15 mouse cellular contexts compared by ENCODE assay signal in the genomic region with DNA sequence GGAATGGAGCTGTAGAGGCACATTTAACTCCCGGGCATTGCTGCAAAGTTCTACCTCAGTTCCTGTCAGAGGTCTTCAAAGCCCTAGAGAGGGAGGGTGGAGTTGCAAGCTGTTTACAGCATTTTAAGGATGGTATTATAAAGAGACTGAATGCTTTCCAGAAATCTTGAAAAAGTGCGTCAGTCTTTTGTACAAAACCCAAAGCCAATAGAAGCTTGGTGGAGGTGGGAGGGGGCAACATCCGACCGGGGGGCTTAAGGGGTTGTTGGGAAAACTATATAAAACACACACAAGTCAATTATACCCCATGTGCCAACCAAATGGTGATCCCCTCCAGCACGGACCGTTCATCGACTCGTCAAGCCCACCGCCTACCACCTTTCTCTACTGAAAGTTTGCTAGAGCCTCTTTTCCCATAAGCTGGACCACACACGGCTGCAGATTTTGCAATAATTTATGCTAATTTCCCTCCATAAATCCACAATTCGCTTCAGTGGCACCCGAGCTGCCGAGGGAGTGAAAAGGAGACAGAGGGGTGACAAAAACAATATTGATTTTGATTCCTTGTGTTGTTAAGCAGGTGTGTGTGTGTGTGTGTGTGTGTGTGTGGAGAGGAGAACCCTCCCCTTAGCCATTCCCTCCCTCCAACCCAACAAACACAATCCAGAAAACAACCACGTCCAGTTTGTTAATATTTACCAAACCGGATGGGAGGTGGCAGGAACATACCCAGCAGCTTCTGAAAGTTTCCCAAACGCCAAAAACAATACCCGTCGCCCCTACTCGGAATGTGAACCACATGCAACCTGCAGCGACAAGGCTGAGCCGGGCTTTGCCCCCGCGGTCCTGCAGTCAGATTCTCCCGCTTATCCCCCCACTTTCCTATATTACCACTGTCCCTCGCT. TPM values are rescaled to one million over a fixed set of nuclear protein-coding genes. Genes with fewer than 3 reads are reported as not detected.
DNase-seq lines count a peak whose midpoint lies in the region; ATAC-seq lines count a peak whose summit lies in the region.
"Had no signal": no experiment of that assay in that cellular context is flagged by ENCODE, and none has a peak within 500 bp of the region (broad histone marks: within the 10 kb centered on the region; RNA-seq: fewer than 3 reads in every experiment).

No protein-coding gene starts in this region.

- 0 out of 2 replicates have a peak overlapping the region, but pooled peaks have one; percentile 4 for H3K4me3 ChIP-seq in forebrain, embryonic 14.5 days (ENCODE audit: low read depth, low read length)
- peak overlapping the region; percentile 56 for H3K4me3 ChIP-seq in midbrain, embryonic 11.5 days (ENCODE audit: low read depth, low read length)
- H3K4me3 ChIP-seq: lung, embryonic 15.5 days; stomach, embryonic 15.5 days had no signal

- H3K36me3 ChIP-seq in forebrain, embryonic 14.5 days (ENCODE audit: control insufficient read depth, insufficient read depth, low read length), result no peaks in the 10 kb centered on the region
- no peaks in the 10 kb centered on the region for H3K36me3 ChIP-seq in midbrain, embryonic 11.5 days (ENCODE audit: control insufficient read depth, insufficient read depth, low read length)
- H3K36me3 ChIP-seq: lung, embryonic 15.5 days; stomach, embryonic 15.5 days had no signal

- no peak for ATAC-seq in forebrain, embryonic 14.5 days
- ATAC-seq in midbrain, embryonic 11.5 days (ENCODE audit: low FRiP score), result no peak
- ATAC-seq in granulocyte monocyte progenitor cell, adult 5-6 weeks (replicated peaks; ENCODE audit: poor library complexity, severe bottlenecking), result no peak

- H3K27me3 ChIP-seq in forebrain, embryonic 14.5 days (replicated peaks; ENCODE audit: control insufficient read depth, insufficient read depth, low read length), result peaks cover 94% of the 10 kb centered on the region
- H3K27me3 ChIP-seq in midbrain, embryonic 11.5 days (ENCODE audit: control insufficient read depth, insufficient read depth, low read length), result peaks cover 34% of the 10 kb centered on the region

- no peak overlapping the region for H3K27ac ChIP-seq in forebrain, embryonic 14.5 days (ENCODE audit: low read depth, low read length)
- H3K27ac ChIP-seq in midbrain, embryonic 11.5 days (ENCODE audit: low read depth, low read length), result peak overlapping the region; percentile 73
- H3K27ac ChIP-seq: lung, embryonic 15.5 days; stomach, embryonic 15.5 days had no signal

- no peaks in the 10 kb centered on the region for H3K9me3 ChIP-seq in forebrain, embryonic 14.5 days (replicated peaks; ENCODE audit: control insufficient read depth, low read length)
- no peaks in the 10 kb centered on the region for H3K9me3 ChIP-seq in midbrain, embryonic 11.5 days (ENCODE audit: control insufficient read depth, low read length)
- H3K9me3 ChIP-seq: lung, embryonic 15.5 days; stomach, embryonic 15.5 days had no signal

- under 1% methylated on average over 25 of the region's 25 CpGs for WGBS in forebrain, embryonic 14.5 days
- under 1% methylated on average over 25 of the region's 25 CpGs for WGBS in midbrain, embryonic 11.5 days

- peak; percentile 23 for DNase-seq in thymus, postnatal 4 days
- no peak for DNase-seq in thymus, adult 18-20 months
- DNase-seq in forebrain, embryonic 14.5 days (ENCODE audit: low spot score), result no peak
- peak; percentile 91 for DNase-seq in midbrain, embryonic 11.5 days (ENCODE audit: low spot score, missing footprints)
- no peak for DNase-seq in adrenal gland, adult 8-10 months
- DNase-seq in cerebellum, adult 9-11 months, result no peak
- DNase-seq: heart, adult 18-20 months; right cerebral cortex, postnatal 14 days had no signal

- H3K9ac ChIP-seq in forebrain, embryonic 14.5 days (ENCODE audit: low read length), result no peak overlapping the region
- H3K9ac ChIP-seq in midbrain, embryonic 11.5 days (ENCODE audit: low read length), result peak overlapping the region; percentile 69
- H3K9ac ChIP-seq: lung, embryonic 15.5 days; stomach, embryonic 15.5 days had no signal

- H3K4me1 ChIP-seq in forebrain, embryonic 14.5 days (ENCODE audit: control insufficient read depth, insufficient read depth, low read length), result no peaks in the 10 kb centered on the region
- H3K4me1 ChIP-seq in midbrain, embryonic 11.5 days (ENCODE audit: control insufficient read depth, insufficient read depth, low read length), result peaks cover 77% of the 10 kb centered on the region

- H3K4me2 ChIP-seq in forebrain, embryonic 14.5 days (ENCODE audit: low read length), result no peak overlapping the region
- H3K4me2 ChIP-seq in midbrain, embryonic 11.5 days, result peak overlapping the region; percentile 88
- H3K4me2 ChIP-seq: lung, embryonic 15.5 days; stomach, embryonic 15.5 days had no signal

RNA-seq across cellular contexts. Expression of gene Foxb1, which starts 3.2 kb away (rescaled TPM):
- polyA plus RNA-seq in forebrain, embryonic 14.5 days (2014; fragmentation: Nextera tagmentation; extraction: Ambion mirVana), result 2.2 and 2.5 TPM in 2 replicates
- 6.1 and 6.5 TPM in 2 replicates for polyA plus RNA-seq in midbrain, embryonic 11.5 days (2014; fragmentation: Nextera tagmentation; extraction: Ambion mirVana)
- total RNA-seq in granulocyte monocyte progenitor cell, adult 5-6 weeks (2014; fragmentation: Nextera tagmentation), result not detected in 2 replicates
- not detected in 2 replicates for total RNA-seq in granulocyte monocyte progenitor cell, adult 5-6 weeks (2017)
- not detected for total RNA-seq in adrenal gland, adult 8-10 months (2022)
- total RNA-seq: ES-E14; heart, adult 18-20 months; hematopoietic stem cell, adult 5-6 weeks had no signal
- polyA plus RNA-seq: cortical plate, adult 2 months; frontal cortex, adult 2 months; lung, embryonic 15.5 days had no signal

Comparison
In these comparisons a context has a peak if more than half of its experiments do, and no peak if none do; other contexts are left out.
1. DNase-seq: peak in thymus, postnatal 4 days (single experiment) and midbrain, embryonic 11.5 days (single experiment); none in thymus, adult 18-20 months (0 of 2), forebrain, embryonic 14.5 days (single experiment), adrenal gland, adult 8-10 months (single experiment) and cerebellum, adult 9-11 months (single experiment).